Mouse (Mus musculus) CH12.LX (cell line): ENCODE measurements around the gene Llcfc1. TPM values are rescaled to one million over a fixed set of nuclear protein-coding genes. Genes with fewer than 3 reads are reported as not detected.

Experiments used
- DNase-seq: peaks from one replicate; pipeline ENCODE4 v3.0.0-alpha.2; 2013; ENCODE audit errors: extremely low read depth
- H3K27ac ChIP-seq: 2 replicates; pipeline ENCODE4 v1.5.1; 2012; ENCODE audit warnings: low read depth, mild to moderate bottlenecking, control low read depth, moderate library complexity; ENCODE audit not compliant: insufficient read depth
- H3K27me3 ChIP-seq: replicated peaks from 2 replicates; pipeline ENCODE3; 2012; ENCODE audit warnings: inconsistent platforms
- H3K36me3 ChIP-seq, 2 experiments: replicated peaks in 1 of 2; 2 replicates each; pipeline versions ENCODE3 to v1.6.1; 2012; ENCODE audit warnings: inconsistent platforms in 1 of 2, low read length in 1 of 2, mild to moderate bottlenecking in 1 of 2, mixed read lengths in 1 of 2, moderate library complexity in 1 of 2; ENCODE audit not compliant: control insufficient read depth in 1 of 2, insufficient read depth in 1 of 2
- H3K4me1 ChIP-seq, 2 experiments: 2 replicates each; pipeline ENCODE4 v1.6.1; 2012; ENCODE audit warnings: inconsistent platforms in 1 of 2, moderate library complexity in 1 of 2; ENCODE audit not compliant: insufficient read depth in 2 of 2, control insufficient read depth in 1 of 2
- H3K4me2 ChIP-seq: 2 replicates; pipeline ENCODE4 v1.6.1; 2012; ENCODE audit warnings: low read depth, mild to moderate bottlenecking, control low read depth; ENCODE audit not compliant: poor library complexity, insufficient read depth, severe bottlenecking
- H3K4me3 ChIP-seq, 3 experiments: fragments of 150-350 bp in 1 of 3; sonication (generic) in 1 of 3; replicated peaks in 1 of 3; 2 replicates each; pipeline versions ENCODE3 to v1.5.1; 2011 to 2012; ENCODE audit warnings: low read depth in 2 of 3, low read length in 2 of 3, mild to moderate bottlenecking in 2 of 3, moderate library complexity in 2 of 3, control low read depth in 1 of 3, improper control_type of control experiment in 1 of 3, inconsistent platforms in 1 of 3, mixed read lengths in 1 of 3; ENCODE audit not compliant: poor library complexity in 1 of 3
- H3K79me2 ChIP-seq: replicated peaks from 2 replicates; pipeline ENCODE4 v1.6.1; 2012; ENCODE audit warnings: mild to moderate bottlenecking, moderate library complexity; ENCODE audit not compliant: control insufficient read depth, poor library complexity, insufficient read depth, severe bottlenecking; ENCODE audit errors: extremely low read depth
- H3K9ac ChIP-seq: 2 replicates; pipeline ENCODE4 v1.6.1; 2012; ENCODE audit warnings: low read depth, mild to moderate bottlenecking, control low read depth, moderate library complexity; ENCODE audit not compliant: insufficient read depth
- H3K9me3 ChIP-seq: replicated peaks from 2 replicates; pipeline ENCODE3; 2012; ENCODE audit warnings: low read length, inconsistent platforms, mixed read lengths
- CHD2 ChIP-seq: IDR thresholded peaks from 2 replicates; pipeline ENCODE4 v1.6.1; 2011; ENCODE audit warnings: low read length, improper control_type of control experiment
- CTCF ChIP-seq, 2 experiments: IDR thresholded peaks in 1 of 2; conservative IDR thresholded peaks in 1 of 2; 2 replicates each; pipeline ENCODE4 v1.5.1; 2011 to 2012; ENCODE audit warnings: low read depth in 2 of 2, low read length in 2 of 2, improper control_type of control experiment in 1 of 2, inconsistent platforms in 1 of 2, mild to moderate bottlenecking in 1 of 2, moderate library complexity in 1 of 2
- E2F4 ChIP-seq: IDR thresholded peaks from 2 replicates; pipeline ENCODE4 v1.6.1; 2011; ENCODE audit warnings: low read depth, low read length, improper control_type of control experiment; ENCODE audit not compliant: insufficient replicate concordance
- EP300 ChIP-seq: IDR thresholded peaks from 2 replicates; pipeline ENCODE4 v1.6.1; 2011; ENCODE audit warnings: low read length, improper control_type of control experiment
- ETS1 ChIP-seq: conservative IDR thresholded peaks from 2 replicates; pipeline ENCODE4 v1.6.1; 2012; ENCODE audit warnings: low read depth, mild to moderate bottlenecking, inconsistent platforms, low read length, improper control_type of control experiment, moderate library complexity
- HCFC1 ChIP-seq: IDR thresholded peaks from 2 replicates; pipeline ENCODE4 v1.6.1; 2012; ENCODE audit warnings: low read depth, mild to moderate bottlenecking, inconsistent platforms, low read length, improper control_type of control experiment
- JUN ChIP-seq: IDR thresholded peaks from 2 replicates; pipeline ENCODE4 v1.6.1; 2011; ENCODE audit warnings: low read depth, mild to moderate bottlenecking, low read length, improper control_type of control experiment, moderate library complexity; ENCODE audit not compliant: insufficient read depth
- KAT2A ChIP-seq: IDR thresholded peaks from 2 replicates; pipeline ENCODE4 v1.6.1; 2012; ENCODE audit warnings: low read length, improper control_type of control experiment, inconsistent platforms; ENCODE audit not compliant: insufficient replicate concordance
- MAFK ChIP-seq: IDR thresholded peaks from 2 replicates; pipeline ENCODE4 v1.6.1; 2011; ENCODE audit warnings: low read length, improper control_type of control experiment; ENCODE audit not compliant: insufficient replicate concordance
- MAX ChIP-seq: IDR thresholded peaks from 2 replicates; pipeline ENCODE4 v1.6.1; 2011; ENCODE audit warnings: low read length, improper control_type of control experiment
- MEF2A ChIP-seq: IDR thresholded peaks from 2 replicates; pipeline ENCODE4 v1.6.1; 2014; ENCODE audit warnings: low read depth, mild to moderate bottlenecking, inconsistent platforms, low read length, improper control_type of control experiment, borderline replicate concordance
- MXI1 ChIP-seq: IDR thresholded peaks from 2 replicates; pipeline ENCODE4 v1.6.1; 2011; ENCODE audit warnings: mild to moderate bottlenecking, low read depth, low read length, improper control_type of control experiment
- MYC ChIP-seq: IDR thresholded peaks from 2 replicates; pipeline ENCODE4 v1.6.1; 2011; ENCODE audit warnings: low read depth, mild to moderate bottlenecking, improper control_type of control experiment, low read length
- NELFE ChIP-seq: IDR thresholded peaks from 2 replicates; pipeline ENCODE4 v1.6.1; 2011; ENCODE audit warnings: low read depth, low read length, improper control_type of control experiment
- POLR2A ChIP-seq: IDR thresholded peaks from 2 replicates; pipeline ENCODE4 v1.6.1; 2011; ENCODE audit warnings: low read depth, mild to moderate bottlenecking, improper control_type of control experiment, low read length
- POLR2AphosphoS2 ChIP-seq: IDR thresholded peaks from 2 replicates; pipeline ENCODE4 v1.6.1; 2011; ENCODE audit warnings: low read depth, low read length, improper control_type of control experiment
- RCOR1 ChIP-seq: conservative IDR thresholded peaks from 2 replicates; pipeline ENCODE4 v1.6.1; 2012; ENCODE audit warnings: low read depth, mild to moderate bottlenecking, inconsistent platforms, low read length, improper control_type of control experiment
- SMC3 ChIP-seq: IDR thresholded peaks from 2 replicates; pipeline ENCODE4 v1.6.1; 2011; ENCODE audit warnings: low read depth, low read length, improper control_type of control experiment
- UBTF ChIP-seq: IDR thresholded peaks from 2 replicates; pipeline ENCODE4 v1.6.1; 2012; ENCODE audit warnings: low read depth, mild to moderate bottlenecking, inconsistent platforms, low read length, improper control_type of control experiment, moderate library complexity
- USF1 ChIP-seq: IDR thresholded peaks from 2 replicates; pipeline ENCODE4 v1.6.1; 2014; ENCODE audit warnings: low read depth, mild to moderate bottlenecking, inconsistent platforms, low read length, improper control_type of control experiment
- ZC3H11A ChIP-seq: IDR thresholded peaks from 2 replicates; pipeline ENCODE4 v1.6.1; 2012; ENCODE audit warnings: low read depth, mild to moderate bottlenecking, inconsistent platforms, low read length, improper control_type of control experiment
- ZKSCAN1 ChIP-seq: IDR thresholded peaks from 2 replicates; pipeline ENCODE4 v1.6.1; 2012; ENCODE audit warnings: low read depth, inconsistent platforms, low read length, improper control_type of control experiment, borderline replicate concordance
- ZMIZ1 ChIP-seq: IDR thresholded peaks from 2 replicates; pipeline ENCODE4 v1.6.1; 2012; ENCODE audit warnings: low read depth, mild to moderate bottlenecking, inconsistent platforms, low read length, improper control_type of control experiment
- ZNF384 ChIP-seq: IDR thresholded peaks from 2 replicates; pipeline ENCODE4 v1.6.1; 2012; ENCODE audit warnings: low read depth, low read length, improper control_type of control experiment, inconsistent platforms
- dilution Hi-C: fragments of 300-500 bp; cut with MboI; formaldehyde crosslinking; loops from 2 replicates; pipeline ENCODE4 v1.14.3; 2020; ENCODE audit warnings: low sequenced_read_pairs; ENCODE audit not compliant: extremely low pct_unique_long_range_greater_than_20kb, extremely low pct_ligation_motif_present
- in situ Hi-C: fragments of 300-500 bp; cut with MboI; formaldehyde crosslinking; loops from 3 replicates; pipeline ENCODE4 v1.14.3; 2019; ENCODE audit warnings: low sequenced_read_pairs, low pct_ligation_motif_present, low pct_unique_long_range_greater_than_20kb, mixed read lengths
- polyA plus RNA-seq: library from polyadenylated mRNA; unstranded; fragments of >175 nt; gene quantifications from 2 replicates; pipeline ENCODE4 v1.2.1, GENCODE M21; 2012; ENCODE audit warnings: low read depth; ENCODE audit not compliant: insufficient read length
- total RNA-seq, 2 experiments: library from RNA; depleted of rRNA; stranded (reverse); fragments of 300-350 nt in 1 of 2; fragments of >200 nt in 1 of 2; gene quantifications; 2 replicates each; pipeline ENCODE4 v1.2.3; 2012 to 2014

The Llcfc1 gene
- total and polyA plus RNA-seq, 3 experiments: not detected

DNA sequence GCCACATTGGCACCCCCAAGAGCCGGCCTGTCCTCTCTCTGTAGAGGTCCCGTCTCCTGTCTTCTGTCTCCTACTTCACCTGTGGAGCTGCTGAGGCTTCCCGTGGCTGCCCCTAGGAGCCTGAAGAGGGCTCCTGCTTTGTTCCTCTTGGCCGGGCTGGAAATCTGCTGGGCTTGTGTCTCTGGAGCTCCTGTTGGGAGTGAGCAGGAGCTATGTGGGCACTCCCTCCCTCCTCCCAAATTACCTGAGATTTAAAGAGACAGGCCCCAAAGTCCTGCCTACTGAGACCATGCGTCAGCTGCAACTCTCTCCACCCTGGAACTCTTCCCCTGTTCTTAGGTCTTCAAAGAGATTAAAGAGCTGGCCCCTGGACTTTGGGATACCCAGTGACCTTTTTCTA is 48.1 kb upstream of the Llcfc1 start, which contains the start of gene Trpv6:
Gene Trpv6, minus strand, starts transcription at position 228 of the 400 bp plus-strand sequence.
- H3K4me1 ChIP-seq: peaks cover 0 to 13% of the 10 kb centered on the region in 2 experiments; a peak in 1 of 4 replicates
- TF ChIP-seq E2F4 (no peak), NELFE (no peak), CHD2 (no peak), SMC3 (no peak), UBTF (no peak), HCFC1 (no peak), MAFK (no peak), RCOR1 (no peak), ZNF384 (no peak), ETS1 (no peak), USF1 (no peak), POLR2AphosphoS2 (no peak), MXI1 (no peak)
- TF ChIP-seq, all 38 proteins: peak for 0
- in situ Hi-C loops: no loop called here
- Histone ChIP-seq H3K27me3 (no peaks in the 10 kb centered on the region), H3K36me3 (no peaks in the 10 kb centered on the region), H3K4me3 (no peak within 1 kb of the TSS), H3K27ac (no peak within 1 kb of the TSS), H3K4me2 (no peak within 1 kb of the TSS), H3K79me2 (no peaks in the 10 kb centered on the region), H3K9ac (no peak within 1 kb of the TSS), H3K9me3 (no peaks in the 10 kb centered on the region)
- DNase-seq: no peak
- dilution Hi-C loops: no loop called here

DNA sequence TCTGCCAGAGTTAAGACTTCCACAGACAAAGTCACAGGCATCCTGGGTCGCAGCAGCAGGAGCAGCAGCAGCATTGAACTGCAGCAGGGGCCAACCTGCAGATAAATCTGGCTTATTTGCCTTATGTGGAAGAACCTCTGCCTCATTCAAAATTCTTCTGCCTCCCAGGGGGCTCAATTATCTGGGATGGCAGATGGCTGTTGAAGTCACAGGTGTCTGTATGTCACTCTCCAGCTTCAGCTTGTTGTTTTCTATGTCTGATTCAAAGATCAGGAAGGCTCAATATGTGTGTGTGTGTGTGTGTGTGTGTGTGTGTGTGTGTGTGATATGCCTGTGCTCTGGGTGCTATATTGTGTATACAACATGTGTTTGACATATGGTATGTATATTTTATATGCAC is 46.8 kb upstream of the Llcfc1 start:
- Histone ChIP-seq H3K4me2 (no peak overlapping the region), H3K36me3 (no peaks in the 10 kb centered on the region), H3K27ac (no peak overlapping the region), H3K9me3 (no peaks in the 10 kb centered on the region), H3K9ac (no peak overlapping the region), H3K4me1 (peaks cover 0 to 13% of the 10 kb centered on the region in 2 experiments; a peak in 1 of 4 replicates), H3K79me2 (no peaks in the 10 kb centered on the region), H3K4me3 (no peak overlapping the region), H3K27me3 (no peaks in the 10 kb centered on the region)
- TF ChIP-seq SMC3 (no peak), POLR2A (no peak), KAT2A (no peak), ZNF384 (no peak), MYC (no peak), MXI1 (no peak), EP300 (no peak), ZKSCAN1 (no peak), UBTF (no peak), CTCF (conservative IDR thresholded peaks at IDR 0.05 in 1 of 2, IDR thresholded peaks at IDR 0.05 in 1 of 2; ENCODE audit: low read depth in 2 of 2, low read length in 2 of 2) (no peak), ZMIZ1 (no peak), MAX (no peak), USF1 (no peak), ZC3H11A (no peak), JUN (no peak), MEF2A (no peak)
- dilution Hi-C loops (no loop called here), in situ Hi-C loops (no loop called here)
- DNase-seq: no peak
